Mouse (Mus musculus): ENCODE measurements at regions not wholly inside any gene's neighbourhood (a gene's known extent, or its start where the extent isn't known, plus 50 kb on each side); places are given as distances from the start of the nearest gene placed in this dataset.

GRCm38 (mm10) chr3:76014766-76015165, 58.0 kb upstream of the Golim4 start:
- Histone ChIP-seq H3K9ac (no peak overlapping the region), H3K4me2 (replicated peaks) (no peak overlapping the region), H3K9me3 (ENCODE audit: control insufficient read depth, low read length) (no peaks in the 10 kb centered on the region), H3K4me3 (replicated peaks; ENCODE audit: low read length) (no peak overlapping the region), H3K36me3 (replicated peaks; ENCODE audit: control insufficient read depth, insufficient read depth) (no peaks in the 10 kb centered on the region), H3K4me1 (replicated peaks; ENCODE audit: control insufficient read depth, insufficient read depth, low read length) (no peaks in the 10 kb centered on the region), H3K27ac (no peak overlapping the region), H3K27me3 (ENCODE audit: control insufficient read depth, insufficient read depth, low read length) (no peaks in the 10 kb centered on the region)
- ATAC-seq (ENCODE audit: low FRiP score), result no peak
- DNase-seq (ENCODE audit: low spot score), result no peak
- 92% methylated on average over 4 of the region's 4 CpGs for WGBS

DNA sequence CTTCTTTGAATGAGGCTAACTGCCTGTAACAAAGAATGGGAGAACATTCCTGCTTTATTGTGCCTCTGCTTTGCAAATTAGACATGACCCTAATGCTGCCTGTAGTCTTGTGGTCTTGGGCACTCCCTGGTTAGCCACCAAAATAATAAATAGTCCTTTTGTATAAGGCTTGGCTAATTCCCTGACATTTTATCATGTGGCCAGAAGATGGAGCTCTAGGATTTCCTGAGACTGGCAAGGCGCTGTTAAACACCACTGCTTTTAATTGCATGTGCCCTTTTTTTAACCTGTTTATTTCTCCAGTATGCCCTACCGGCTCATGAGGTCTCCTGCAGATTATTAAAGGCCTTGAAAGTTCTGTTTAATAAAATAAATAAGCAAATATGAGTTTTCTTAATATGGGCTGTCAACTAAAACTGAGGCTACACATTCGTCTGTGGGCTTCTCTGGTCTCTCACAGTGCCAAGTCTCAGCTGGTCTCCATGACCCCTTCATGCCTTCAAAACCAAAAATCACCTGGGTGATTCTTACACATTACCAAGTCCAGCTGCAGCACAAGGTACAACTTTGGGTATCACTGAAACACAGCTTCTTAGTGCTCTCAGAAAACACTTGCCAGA, 51.9 kb upstream of the Golim4 start:
- peak; percentile 79 for DNase-seq (ENCODE audit: low spot score)
- ATAC-seq (ENCODE audit: low FRiP score), result peak; percentile 76; the same call in 1 of the 2 replicates
- H3K4me3 ChIP-seq (replicated peaks; ENCODE audit: low read length), result no peak overlapping the region
- H3K9ac ChIP-seq, result no peak overlapping the region
- no peaks in the 10 kb centered on the region for H3K4me1 ChIP-seq (replicated peaks; ENCODE audit: control insufficient read depth, insufficient read depth, low read length)
- 28% methylated on average over 3 of the region's 3 CpGs for WGBS
- no peak overlapping the region for H3K4me2 ChIP-seq (replicated peaks)
- H3K27ac ChIP-seq, result no peak overlapping the region
- no peaks in the 10 kb centered on the region for H3K27me3 ChIP-seq (ENCODE audit: control insufficient read depth, insufficient read depth, low read length)
- H3K9me3 ChIP-seq (ENCODE audit: control insufficient read depth, low read length), result no peaks in the 10 kb centered on the region
- H3K36me3 ChIP-seq (replicated peaks; ENCODE audit: control insufficient read depth, insufficient read depth), result no peaks in the 10 kb centered on the region
